Mouse (Mus musculus): ENCODE data around the gene Gm29427. TPM values are rescaled to one million over a fixed set of nuclear protein-coding genes. Genes with fewer than 3 reads are reported as not detected.

Gm29427 gene
- polyA plus RNA-seq, 1 experiment from 2014 or later = not detected

- TF ChIP-seq CTCF (IDR thresholded peaks at IDR 0.05; ENCODE audit: low read depth) = no peak
- TF ChIP-seq EP300 (optimal IDR thresholded peaks at IDR 0.05) = no peak
- H3K27ac ChIP-seq (replicated peaks) = peak overlapping the region; percentile 77
- ATAC-seq (ENCODE audit: low FRiP score, low TSS enrichment) (peak; percentile 58), DNase-seq (ENCODE audit: low spot score) (peak; percentile 27)
- no peaks in the 10 kb centered on the region for H3K9me3 ChIP-seq (ENCODE audit: control insufficient read depth, low read length)
- 0 out of 2 replicates have a peak, but pooled peaks cover 4% of the 10 kb centered on the region for H3K36me3 ChIP-seq (ENCODE audit: control insufficient read depth, insufficient read depth, low read length)
- H3K4me2 ChIP-seq (replicated peaks; ENCODE audit: low read depth) = no peak overlapping the region
- no peaks in the 10 kb centered on the region for H3K27me3 ChIP-seq (ENCODE audit: control insufficient read depth, insufficient read depth, low read length)
- peaks cover 4% of the 10 kb centered on the region for H3K4me1 ChIP-seq (replicated peaks; ENCODE audit: control insufficient read depth, insufficient read depth)
- 47% methylated on average over 15 of the region's 15 CpGs for WGBS
- H3K9ac ChIP-seq (ENCODE audit: low read length) = no peak overlapping the region
- H3K4me3 ChIP-seq (ENCODE audit: low read depth, low read length) = no peak overlapping the region
Measured at GRCm38 (mm10) chr1:130740781-130741720, 25.5 kb upstream of the Gm29427 start.

GRCm38 (mm10) chr1:130740227-130740648 is 24.6 kb upstream of the Gm29427 start:
- Histone ChIP-seq H3K4me1 (replicated peaks; ENCODE audit: control insufficient read depth, insufficient read depth) (peaks cover 4% of the 10 kb centered on the region), H3K9me3 (ENCODE audit: control insufficient read depth, low read length) (no peaks in the 10 kb centered on the region), H3K36me3 (ENCODE audit: control insufficient read depth, insufficient read depth, low read length) (0 out of 2 replicates have a peak, but pooled peaks cover 4% of the 10 kb centered on the region), H3K9ac (ENCODE audit: low read length) (no peak overlapping the region), H3K27me3 (ENCODE audit: control insufficient read depth, insufficient read depth, low read length) (no peaks in the 10 kb centered on the region), H3K4me3 (ENCODE audit: low read depth, low read length) (no peak overlapping the region), H3K4me2 (replicated peaks; ENCODE audit: low read depth) (no peak overlapping the region), H3K27ac (replicated peaks) (peak overlapping the region; percentile 77)
- ATAC-seq (ENCODE audit: low FRiP score, low TSS enrichment) (no peak), DNase-seq (ENCODE audit: low spot score) (peak; percentile 33)
- TF ChIP-seq EP300 (optimal IDR thresholded peaks at IDR 0.05) = no peak
- no peak for TF ChIP-seq CTCF (IDR thresholded peaks at IDR 0.05; ENCODE audit: low read depth)
- 46% methylated on average over 4 of the region's 4 CpGs for WGBS

- H3K4me3 ChIP-seq (ENCODE audit: low read depth, low read length) = no peak overlapping the region
- peaks cover 4% of the 10 kb centered on the region for H3K4me1 ChIP-seq (replicated peaks; ENCODE audit: control insufficient read depth, insufficient read depth)
- H3K27ac ChIP-seq (replicated peaks) = no peak overlapping the region
- 0 out of 2 replicates have a peak, but pooled peaks cover 4% of the 10 kb centered on the region for H3K36me3 ChIP-seq (ENCODE audit: control insufficient read depth, insufficient read depth, low read length)
- H3K4me2 ChIP-seq (replicated peaks; ENCODE audit: low read depth) = no peak overlapping the region
- no peak for TF ChIP-seq EP300 (optimal IDR thresholded peaks at IDR 0.05)
- TF ChIP-seq CTCF (IDR thresholded peaks at IDR 0.05; ENCODE audit: low read depth) = no peak
- DNase-seq (ENCODE audit: low spot score) = no peak
- no peak for ATAC-seq (ENCODE audit: low FRiP score, low TSS enrichment)
- H3K27me3 ChIP-seq (ENCODE audit: control insufficient read depth, insufficient read depth, low read length) = no peaks in the 10 kb centered on the region
- H3K9ac ChIP-seq (ENCODE audit: low read length) = no peak overlapping the region
- no peaks in the 10 kb centered on the region for H3K9me3 ChIP-seq (ENCODE audit: control insufficient read depth, low read length)
- 52% methylated on average over 3 of the region's 3 CpGs for WGBS
Measured at GRCm38 (mm10) chr1:130739636-130740035, 24.0 kb upstream of the Gm29427 start.

GRCm38 (mm10) chr1:130738551-130739106 is 23.0 kb upstream of the Gm29427 start:
- DNase-seq (ENCODE audit: low spot score) (no peak), ATAC-seq (ENCODE audit: low FRiP score, low TSS enrichment) (no peak)
- 0 out of 2 replicates have a peak overlapping the region, but pooled peaks have one; percentile 13 for H3K27ac ChIP-seq (replicated peaks)
- H3K4me2 ChIP-seq (replicated peaks; ENCODE audit: low read depth) = no peak overlapping the region
- no peak overlapping the region; the same call in 1 of the 2 replicates for H3K9ac ChIP-seq (ENCODE audit: low read length)
- TF ChIP-seq CTCF (IDR thresholded peaks at IDR 0.05; ENCODE audit: low read depth) (no peak), EP300 (optimal IDR thresholded peaks at IDR 0.05) (no peak)
- H3K9me3 ChIP-seq (ENCODE audit: control insufficient read depth, low read length) = no peaks in the 10 kb centered on the region
- H3K27me3 ChIP-seq (ENCODE audit: control insufficient read depth, insufficient read depth, low read length) = no peaks in the 10 kb centered on the region
- H3K36me3 ChIP-seq (ENCODE audit: control insufficient read depth, insufficient read depth, low read length) = 0 out of 2 replicates have a peak, but pooled peaks cover 4% of the 10 kb centered on the region
- WGBS = 65% methylated on average over 3 of the region's 3 CpGs
- peaks cover 4% of the 10 kb centered on the region for H3K4me1 ChIP-seq (replicated peaks; ENCODE audit: control insufficient read depth, insufficient read depth)
- H3K4me3 ChIP-seq (ENCODE audit: low read depth, low read length) = no peak overlapping the region

- H3K4me2 ChIP-seq (replicated peaks; ENCODE audit: low read depth) = no peak overlapping the region
Measured at GRCm38 (mm10) chr1:130737916-130738315, 22.3 kb upstream of the Gm29427 start.

More at GRCm38 (mm10) chr1:130737916-130738315, 22.3 kb upstream of the Gm29427 start:
- ATAC-seq (ENCODE audit: low FRiP score, low TSS enrichment) = no peak
- peak overlapping the region; percentile 31 for H3K27ac ChIP-seq (replicated peaks)
- DNase-seq (ENCODE audit: low spot score) = no peak
- H3K4me3 ChIP-seq (ENCODE audit: low read depth, low read length) = no peak overlapping the region
- TF ChIP-seq CTCF (IDR thresholded peaks at IDR 0.05; ENCODE audit: low read depth) (no peak), EP300 (optimal IDR thresholded peaks at IDR 0.05) (no peak)
- WGBS = 82% methylated on average over 7 of the region's 7 CpGs
- H3K36me3 ChIP-seq (ENCODE audit: control insufficient read depth, insufficient read depth, low read length) = 0 out of 2 replicates have a peak, but pooled peaks cover under 1% of the 10 kb centered on the region
- H3K4me1 ChIP-seq (replicated peaks; ENCODE audit: control insufficient read depth, insufficient read depth) = peaks cover 4% of the 10 kb centered on the region
- H3K9me3 ChIP-seq (ENCODE audit: control insufficient read depth, low read length) = no peaks in the 10 kb centered on the region
- H3K9ac ChIP-seq (ENCODE audit: low read length) = no peak overlapping the region
- no peaks in the 10 kb centered on the region for H3K27me3 ChIP-seq (ENCODE audit: control insufficient read depth, insufficient read depth, low read length)

Data from stomach, postnatal 0 days (tissue).